Mouse (Mus musculus): Measurements from ENCODE around the gene Fzd5.
A peak's percentile ranks its signal among the peaks of the same experiment; 100 is the strongest.

Fzd5 gene

DNA sequence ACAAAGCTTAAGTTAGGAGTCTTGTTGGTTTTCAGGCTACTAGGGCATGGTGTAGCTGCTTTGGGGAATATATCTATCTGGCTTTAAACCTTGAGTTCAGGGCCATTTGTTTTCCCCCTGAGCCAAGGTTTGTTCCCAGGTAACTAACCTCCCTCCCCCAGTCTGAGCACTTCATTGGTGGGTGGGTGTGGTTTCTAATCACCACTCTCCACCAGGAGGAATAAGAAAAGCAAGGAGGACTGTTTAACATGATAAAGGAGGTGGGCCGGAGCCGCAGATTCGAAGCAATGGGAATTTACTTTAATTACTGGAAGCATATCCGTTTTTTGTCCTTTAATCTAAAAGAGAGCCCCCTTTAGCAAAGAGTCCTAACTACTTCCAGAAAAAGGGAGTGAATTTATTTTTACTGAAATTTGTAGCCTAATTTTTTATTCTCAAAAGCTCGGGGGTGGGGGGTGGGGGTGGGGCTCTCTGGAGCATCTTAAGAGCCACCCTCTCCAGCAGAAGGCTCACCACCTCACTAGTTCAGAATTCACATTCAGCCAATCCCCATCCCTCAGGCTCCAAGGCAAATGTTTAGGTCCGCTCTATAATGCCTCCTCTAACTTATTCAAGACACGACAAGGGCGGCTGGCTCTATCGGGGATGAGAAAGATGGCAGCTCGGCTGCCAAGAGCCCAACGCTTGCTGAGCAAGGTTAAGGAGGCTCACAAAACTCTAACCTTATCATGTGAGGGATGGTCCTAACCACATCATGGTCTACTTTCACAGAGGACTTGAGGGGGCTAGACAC lies 3.9 kb downstream of the Fzd5 start:
- no peak for DNase-seq (ENCODE audit: low spot score)

DNA sequence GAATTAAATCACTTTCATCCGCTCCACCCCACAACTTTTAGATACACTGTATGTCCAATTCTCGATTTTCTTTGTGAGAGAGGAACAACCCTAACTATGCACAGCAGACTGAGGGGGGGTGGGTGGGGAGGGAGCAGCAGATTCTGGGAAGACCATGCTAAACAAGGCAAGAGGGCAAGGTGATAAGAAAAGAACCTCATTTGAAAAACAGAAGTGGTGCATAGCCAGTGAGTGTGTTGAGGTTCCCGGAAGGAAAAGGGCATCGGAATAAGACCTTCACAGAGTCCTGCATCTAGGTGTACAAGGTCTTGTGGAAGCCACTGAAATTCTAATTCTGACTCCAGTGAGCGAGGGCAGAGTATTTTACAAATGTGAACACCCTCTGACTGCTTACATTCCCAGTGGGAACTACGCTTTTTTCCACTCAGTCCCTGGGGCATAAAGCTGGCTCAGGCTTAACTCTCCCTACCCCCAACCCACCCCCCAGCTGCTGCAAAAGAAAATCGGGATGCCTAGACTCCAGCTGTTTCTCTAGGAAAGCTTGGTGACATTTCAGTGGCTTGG lies 4.8 kb downstream of the Fzd5 start:
- DNase-seq (ENCODE audit: low spot score) = no peak

DNA sequence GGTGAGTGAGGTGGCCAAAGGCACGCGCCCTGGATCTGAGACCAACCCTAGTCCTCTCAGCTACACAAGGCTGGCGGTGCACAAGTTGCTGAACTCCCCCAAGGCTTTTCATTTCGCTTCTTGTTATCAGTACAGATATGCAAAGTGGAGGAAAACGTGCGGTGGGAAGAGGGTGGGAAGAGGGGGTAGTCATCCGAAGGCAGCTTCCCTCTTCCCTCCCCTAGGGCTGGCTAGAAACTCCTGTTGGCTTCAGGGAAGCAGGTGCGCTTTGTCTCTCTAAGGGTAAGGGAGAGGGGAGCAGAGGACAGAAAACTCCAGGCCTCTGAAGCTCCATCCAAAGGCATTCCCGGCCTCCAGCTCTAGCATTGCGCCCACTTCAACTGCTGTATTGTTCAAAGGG lies 5.4 kb downstream of the Fzd5 start:
- DNase-seq (ENCODE audit: low spot score) = no peak

DNA sequence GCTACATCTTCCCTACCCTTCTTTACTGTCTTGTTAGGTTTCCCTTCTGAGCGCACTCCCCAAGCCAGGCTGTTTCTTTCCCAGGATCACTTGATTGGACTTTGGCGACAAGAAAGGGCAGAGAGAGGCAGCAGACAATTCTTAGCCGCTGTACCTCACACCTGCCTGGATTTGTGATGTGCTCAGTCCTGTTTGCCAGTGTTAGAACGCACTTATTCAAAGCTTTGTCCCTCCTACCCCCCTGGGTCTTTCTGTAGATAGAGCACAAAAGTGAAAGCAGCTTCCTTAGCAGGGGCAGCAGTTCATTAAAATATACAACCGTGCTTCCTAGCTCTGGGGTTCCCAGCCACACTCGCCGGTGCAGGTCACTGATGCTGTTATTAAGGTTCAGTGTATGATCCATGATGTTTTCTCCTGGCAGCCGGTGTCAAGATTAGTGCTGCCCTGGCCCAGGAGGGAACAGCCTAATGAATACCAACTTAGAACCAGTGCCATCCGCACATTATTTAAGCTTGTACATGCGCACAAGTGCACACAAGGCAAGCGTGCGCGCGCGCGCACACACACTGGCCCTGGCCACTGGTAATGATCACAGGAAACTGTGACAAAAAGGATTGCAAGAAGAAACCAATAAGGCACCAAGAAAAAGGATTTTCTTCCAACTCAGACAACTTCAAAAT lies 6.1 kb downstream of the Fzd5 start:
- DNase-seq (ENCODE audit: low spot score) = no peak

DNA sequence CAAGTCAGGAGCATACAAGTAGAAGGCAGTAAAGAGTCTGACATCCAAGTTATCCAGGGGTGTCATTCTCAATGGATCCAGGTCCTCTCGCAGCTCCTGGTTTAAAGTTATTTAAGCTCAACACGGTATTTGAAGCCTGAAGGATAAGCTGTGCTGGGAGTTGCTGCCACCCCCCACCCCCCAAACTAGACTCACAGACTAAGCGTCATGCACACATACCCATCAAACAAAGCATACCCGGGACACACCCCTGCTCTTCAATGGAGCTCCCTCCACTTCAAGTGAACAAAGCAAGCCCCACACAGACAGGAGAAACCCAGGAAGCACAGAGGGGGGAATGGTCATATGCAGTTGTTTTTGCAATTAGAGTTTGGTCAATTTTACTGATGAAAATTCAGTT lies 7.5 kb downstream of the Fzd5 start:
- no peak for DNase-seq (ENCODE audit: low spot score)

DNA sequence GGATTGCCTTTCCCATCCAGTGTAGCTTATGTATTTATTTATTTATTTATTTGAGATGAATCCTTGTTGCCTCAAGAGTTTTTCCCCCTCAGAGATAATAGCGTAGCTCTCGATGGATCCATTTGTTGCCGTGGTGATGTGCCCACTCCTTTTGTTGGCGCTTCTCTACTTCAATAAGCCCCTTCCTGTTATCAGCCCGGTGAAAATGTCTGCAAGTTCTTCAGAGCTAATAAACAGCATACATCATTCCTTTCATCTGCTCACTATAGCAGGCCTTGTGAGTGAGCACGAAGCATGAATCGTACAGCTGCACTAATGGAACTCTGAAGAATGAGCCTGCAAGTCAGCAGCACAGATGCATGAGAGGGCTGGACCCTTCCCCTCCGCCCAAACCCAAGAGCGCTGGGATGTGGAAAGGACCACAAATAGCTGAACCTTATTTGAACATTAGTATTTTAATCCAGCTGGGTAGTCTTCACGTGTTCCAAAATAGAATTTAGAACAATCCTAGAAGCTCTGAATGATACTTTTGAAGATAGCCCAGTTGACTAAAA lies 16.4 kb downstream of the Fzd5 start:
- DNase-seq (ENCODE audit: low spot score) = no peak

DNA sequence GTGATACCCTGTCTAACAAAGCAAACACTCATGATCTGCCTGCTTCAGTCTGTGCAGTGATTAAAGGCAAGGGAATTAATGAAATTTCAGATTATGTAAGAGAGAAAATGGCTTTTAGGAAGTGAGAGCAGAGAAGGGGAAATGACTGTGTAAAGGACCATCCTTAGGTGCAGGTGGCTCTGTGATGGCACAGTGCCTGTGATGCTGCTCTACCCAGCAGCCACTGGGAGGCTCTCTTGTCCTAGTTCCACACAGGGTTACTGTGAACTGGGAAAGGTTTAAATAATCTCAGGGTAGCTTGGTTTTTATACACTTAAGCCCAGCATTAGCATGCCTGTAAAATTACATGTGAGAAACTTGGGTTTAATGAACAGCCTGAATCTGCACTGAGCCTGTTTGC lies 20.0 kb downstream of the Fzd5 start:
- DNase-seq (ENCODE audit: low spot score) = no peak

DNA sequence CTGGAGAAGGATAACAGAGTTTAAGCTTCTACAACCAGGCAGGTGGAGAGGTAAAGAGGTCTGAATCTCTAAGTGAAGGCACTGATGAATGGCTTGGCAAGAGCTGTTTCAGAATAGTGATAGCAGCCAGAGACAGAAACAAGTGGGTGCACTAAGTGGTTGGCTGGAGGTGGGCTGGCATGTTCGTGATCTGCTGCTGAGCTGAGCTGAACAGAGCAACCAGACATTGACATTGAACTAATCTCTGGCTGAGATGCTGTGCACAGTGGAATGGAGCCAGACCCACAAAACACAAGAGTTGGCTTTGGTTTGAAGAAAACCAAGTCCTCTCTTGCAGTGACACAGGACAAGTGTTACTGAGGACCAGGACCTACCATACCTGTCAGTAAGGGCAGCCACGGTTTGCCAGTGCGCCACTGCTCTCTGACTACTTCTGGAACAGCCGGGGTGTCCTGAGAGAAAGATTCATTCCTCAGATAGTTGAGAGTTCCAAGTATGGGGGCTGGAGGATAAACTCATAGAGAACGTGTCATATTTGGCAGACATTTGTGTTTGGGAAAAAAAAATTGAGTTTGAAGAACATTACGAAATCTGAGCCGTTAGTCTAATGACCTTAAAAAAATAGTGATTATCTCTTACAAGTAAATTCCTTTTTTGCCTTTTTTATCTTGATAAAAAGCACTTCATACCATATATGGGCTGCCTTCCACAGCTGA lies 20.8 kb downstream of the Fzd5 start:
- no peak for DNase-seq (ENCODE audit: low spot score)

DNA sequence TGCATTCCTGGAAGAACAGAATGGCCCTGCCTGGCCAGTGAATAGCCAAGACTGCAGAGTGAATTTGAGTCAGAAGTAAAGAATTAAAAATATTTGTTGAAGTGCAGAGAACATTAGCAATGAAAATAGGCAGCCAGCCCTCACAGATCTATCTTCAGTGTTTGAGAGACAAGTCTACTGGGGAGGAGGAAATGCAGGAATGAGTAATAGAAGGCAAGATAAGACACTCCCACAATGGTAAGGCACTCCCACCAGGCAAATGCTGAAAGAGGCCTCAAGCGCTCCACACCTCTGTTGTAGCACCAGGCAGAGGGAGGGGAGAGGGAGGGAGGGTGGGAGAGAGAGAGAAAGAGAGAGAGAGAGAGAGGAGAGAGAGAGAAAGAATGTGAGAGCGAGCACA lies 22.1 kb downstream of the Fzd5 start:
- DNase-seq (ENCODE audit: low spot score) = no peak

DNA sequence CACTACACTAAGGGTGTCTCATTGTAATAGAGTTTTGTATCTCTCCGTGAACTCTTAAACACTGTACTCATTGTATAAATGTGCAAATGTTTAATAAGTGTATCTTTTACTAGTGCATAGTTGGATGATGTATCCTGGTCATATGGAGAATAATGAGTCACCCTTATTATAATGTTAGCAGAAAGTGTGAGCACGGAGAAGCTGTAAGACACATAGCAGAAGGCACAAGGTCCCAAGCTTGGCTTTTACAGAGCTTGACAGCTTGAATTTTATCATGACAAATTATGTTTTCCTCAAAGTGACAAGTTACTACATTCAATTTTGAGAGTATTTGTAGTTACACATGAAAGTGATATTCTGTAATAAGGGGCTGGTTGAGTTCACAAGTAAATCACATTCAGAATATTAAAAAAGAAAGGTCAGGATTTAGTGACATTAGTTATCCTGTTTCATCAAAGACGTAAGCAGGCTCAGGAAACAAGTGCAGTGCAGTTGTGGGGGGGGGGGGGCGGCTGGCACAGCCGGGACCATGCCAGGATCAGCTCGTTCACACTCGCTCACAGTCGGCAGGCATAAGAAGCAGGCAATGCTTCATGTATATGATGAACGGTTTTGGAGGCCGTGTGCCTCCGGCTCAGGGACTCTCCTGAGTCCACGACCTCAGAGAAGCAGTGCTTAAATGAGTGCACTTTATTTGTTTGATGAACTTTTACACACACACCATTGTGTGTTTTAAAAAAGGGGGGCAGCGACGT lies 25.4 kb downstream of the Fzd5 start:
- DNase-seq (ENCODE audit: low spot score) = no peak

DNA sequence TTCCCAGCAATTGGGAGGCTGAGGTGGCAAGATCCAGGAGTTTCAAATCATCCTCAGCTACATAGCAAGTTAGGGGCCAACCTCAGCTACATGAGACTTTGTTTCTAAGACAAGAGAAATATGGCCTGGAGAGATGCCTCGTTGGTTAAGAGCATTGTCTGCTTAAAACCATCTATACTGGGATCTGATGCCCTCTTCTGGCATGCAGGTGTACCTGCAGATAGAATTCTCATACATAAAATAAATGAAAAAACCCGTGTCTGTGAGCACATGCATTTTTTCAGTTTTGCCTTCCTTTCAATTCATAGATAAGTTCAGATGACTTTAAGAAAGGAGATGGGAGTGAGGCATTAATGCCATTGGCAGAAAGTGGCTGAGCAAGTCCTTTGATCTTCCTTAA lies 27.7 kb downstream of the Fzd5 start:
- peak; percentile 44 for DNase-seq (ENCODE audit: low spot score)

DNA sequence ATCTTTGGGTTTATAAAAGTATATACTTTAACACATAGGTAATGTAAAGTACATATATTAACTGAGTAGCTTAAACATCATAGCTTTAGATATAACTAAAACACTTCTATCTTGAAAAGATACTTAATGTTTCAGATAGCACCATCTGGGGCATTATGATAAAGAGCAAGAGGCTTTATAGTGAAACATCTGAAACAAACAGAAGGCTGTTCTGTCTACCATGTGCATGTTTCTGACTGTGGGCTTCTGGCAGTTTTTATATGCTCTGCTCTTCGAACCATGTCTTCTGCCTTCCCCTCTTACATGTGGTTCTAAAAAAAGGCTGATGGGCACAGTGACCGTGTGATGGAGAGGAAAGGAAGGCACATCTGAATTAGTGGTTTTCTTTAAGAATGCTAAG lies 30.9 kb downstream of the Fzd5 start:
- DNase-seq (ENCODE audit: low spot score) = no peak

DNA sequence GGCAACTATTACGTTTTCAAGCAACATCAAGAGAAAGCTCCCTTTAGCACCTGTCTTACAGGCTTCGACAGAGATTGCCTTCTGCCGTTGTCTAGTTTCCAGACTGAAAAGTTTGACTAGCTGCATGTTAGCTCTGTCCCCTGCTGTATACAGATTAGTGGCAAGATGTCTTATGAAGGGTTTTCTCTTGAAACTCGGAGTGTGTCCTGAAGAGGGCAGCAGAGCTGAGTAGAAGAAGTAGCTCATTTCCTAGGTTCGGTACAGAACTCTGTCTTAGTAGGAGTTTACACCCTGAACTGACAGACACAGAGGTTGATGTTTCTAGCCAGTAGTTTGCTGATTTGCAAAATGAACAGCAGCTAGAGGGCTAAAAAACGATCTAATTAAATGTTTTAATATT lies 32.3 kb downstream of the Fzd5 start:
- peak; percentile 59 for DNase-seq (ENCODE audit: low spot score)

DNA sequence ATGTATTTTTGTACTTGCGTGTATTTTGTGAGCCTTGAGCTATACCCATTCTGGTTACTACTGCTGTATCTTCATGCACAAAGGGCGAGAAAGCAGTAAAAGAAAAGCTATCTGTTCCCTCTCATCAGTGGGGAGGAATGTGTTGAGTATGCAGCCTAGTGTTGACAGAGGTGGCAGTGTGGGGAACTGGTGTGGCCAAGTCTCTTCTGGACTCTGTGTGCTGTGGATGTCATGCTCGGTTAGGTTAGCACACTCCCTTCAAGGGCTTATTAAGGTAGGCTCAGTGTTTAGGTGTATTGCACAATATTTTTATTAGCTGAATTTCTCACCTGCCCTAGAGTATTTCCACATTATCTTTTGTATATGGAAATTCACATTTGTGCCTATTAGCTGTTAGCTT lies 35.8 kb downstream of the Fzd5 start:
- DNase-seq (ENCODE audit: low spot score) = no peak

DNA sequence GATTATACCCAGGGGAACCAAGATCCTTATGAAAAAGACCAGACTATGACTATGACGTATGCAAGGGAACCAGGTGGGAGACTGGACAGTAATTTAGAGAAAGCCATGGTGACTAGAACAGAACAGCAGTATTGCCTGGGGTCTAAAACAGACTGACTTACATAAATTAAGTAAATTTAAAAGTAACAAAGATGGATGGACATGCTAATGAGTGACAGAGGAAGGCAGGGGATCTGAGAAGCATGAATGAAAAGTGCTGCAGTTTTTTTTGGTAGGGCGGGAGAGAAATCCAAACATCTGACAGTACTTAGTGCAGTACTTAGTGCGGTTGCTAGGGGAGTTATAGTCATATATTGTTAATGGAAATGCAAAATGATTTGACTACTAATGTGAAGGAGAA lies 42.4 kb downstream of the Fzd5 start:
- DNase-seq (ENCODE audit: low spot score) = no peak

DNA sequence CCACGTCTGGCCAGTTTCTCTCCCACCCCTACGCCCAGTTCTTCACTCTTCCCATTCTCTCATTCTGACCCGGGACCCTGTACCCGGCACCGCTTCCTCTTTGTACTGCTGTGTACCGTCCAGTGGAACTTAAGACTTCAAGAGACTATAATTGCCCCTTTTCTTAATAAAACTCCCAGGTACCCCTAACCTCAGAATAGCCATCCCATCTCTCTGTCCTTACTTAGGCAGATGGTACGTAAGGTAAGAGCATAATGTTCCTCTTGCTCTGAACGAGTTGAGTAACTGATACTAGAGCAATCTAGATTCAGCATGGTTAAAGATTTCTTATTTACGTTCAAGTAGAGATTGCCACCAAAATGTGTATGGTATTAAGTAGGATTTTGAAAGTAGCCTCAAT lies 46.0 kb downstream of the Fzd5 start:
- no peak for DNase-seq (ENCODE audit: low spot score)

DNA sequence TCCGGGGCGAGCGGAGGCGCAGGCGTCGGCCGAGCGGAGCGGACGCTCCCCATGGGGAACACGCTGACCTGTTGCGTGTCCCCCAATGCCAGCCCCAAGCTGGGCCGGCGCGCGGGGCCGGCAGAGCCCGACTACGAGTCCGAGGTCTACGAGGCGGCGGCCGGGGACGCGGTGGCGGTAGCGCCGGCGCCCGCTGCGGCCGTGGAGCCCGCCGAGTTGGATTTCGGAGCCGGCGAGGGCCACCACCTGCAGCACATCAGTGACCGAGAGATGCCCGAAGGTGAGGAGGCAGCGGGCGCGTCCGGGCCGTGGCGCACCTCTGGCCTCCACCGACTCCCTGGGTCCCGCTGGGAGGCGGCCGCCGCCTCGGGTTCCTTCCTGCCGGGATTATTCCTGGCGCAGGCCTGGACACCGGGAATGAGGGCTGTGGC lies 46.4 kb downstream of the Fzd5 start:
- no peak for DNase-seq (ENCODE audit: low spot score)

DNA sequence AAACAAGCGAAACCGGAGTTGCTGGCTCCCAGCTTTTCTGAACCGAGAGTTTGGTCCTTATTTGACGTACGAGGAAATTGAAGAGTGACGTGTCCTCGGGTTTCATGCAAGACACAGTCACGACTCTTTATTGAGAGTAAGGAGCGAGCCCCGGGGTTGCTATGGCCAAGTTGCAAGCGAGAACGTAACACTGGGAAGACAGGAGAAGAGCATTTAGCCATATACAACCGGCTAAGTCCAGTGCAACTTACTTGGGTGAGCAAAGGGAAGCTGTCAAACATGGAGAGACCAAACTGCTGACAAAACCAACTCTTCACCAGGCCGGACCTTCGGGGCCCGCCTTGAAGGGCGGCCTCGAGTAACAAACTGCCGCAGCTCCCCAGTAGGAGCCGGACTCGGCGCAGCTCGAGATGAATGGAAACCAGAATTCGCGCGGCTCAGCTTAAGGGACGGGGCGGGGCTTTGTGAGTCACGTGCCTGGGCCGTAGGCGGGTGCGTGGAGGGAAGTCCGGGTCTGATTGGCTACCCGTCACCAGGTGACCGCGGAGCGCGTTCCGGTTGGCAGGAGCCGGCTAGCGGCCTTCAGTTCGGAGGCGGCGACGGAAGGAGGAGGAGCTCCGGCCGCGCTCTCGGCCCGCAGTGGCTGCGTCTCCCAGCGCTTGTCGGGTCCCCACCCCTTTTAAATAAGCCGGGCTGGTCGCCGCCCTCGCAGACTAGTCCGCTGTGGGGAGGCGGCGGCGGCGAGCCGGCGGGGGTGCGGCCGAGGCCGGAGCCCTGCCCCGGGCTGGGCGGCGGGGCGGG lies 47.1 kb downstream of the Fzd5 start, which contains the start of gene Ccnyl1:
Ccnyl1 (plus strand) TSS at position 243 of the 801 bp plus-strand sequence.
- DNase-seq (ENCODE audit: low spot score) = peak; percentile 99

DNA sequence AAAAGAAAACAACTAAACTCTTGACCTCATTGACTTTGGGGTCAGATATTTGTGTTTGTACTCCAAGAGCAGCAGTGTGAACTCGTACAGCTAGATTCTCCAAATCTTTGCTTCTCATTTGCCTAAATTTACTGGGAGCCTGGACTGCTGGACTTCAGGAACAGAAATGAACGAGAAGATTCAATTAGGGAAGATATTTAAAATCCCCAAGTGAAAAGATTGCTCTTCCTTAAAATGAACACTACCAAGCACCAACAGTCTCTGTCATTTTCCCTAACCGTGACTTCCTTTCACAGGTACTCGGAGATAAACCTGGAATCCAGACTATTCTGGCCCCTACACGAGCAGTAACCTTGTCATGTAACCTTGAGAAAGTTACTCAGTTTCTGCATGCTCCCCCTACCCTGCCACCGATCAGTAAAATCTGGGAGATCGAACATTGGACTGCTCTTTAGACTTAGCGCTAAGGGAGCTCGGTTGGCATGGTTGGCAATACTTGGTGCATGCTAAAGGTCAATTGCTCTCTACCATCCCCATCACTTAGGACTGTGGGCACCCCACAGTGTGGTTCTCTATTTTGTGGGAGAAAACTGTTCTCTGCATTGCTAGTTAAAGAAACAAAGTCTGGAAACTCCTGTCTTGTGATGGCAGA lies 47.9 kb downstream of the Fzd5 start:
- DNase-seq (ENCODE audit: low spot score) = no peak

DNA sequence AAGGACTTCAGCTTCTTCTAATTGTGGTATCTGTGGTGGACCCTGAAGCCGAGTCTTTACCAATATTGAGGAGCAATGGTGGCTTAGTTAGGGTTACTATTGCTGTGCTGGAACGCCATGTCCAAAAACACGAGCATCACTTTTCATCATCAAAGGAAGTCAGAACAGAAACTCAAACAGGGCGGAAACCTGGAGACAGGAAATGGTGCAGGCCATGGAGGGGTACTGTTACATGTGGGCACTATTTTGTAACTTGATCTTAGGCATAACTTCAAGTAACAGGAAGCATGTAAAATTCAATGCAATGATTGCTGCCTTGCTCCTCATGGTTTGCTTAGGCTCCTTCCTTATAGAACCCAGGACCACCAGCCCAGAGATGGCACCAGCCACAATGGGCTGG lies 49.5 kb downstream of the Fzd5 start:
- peak; percentile 61 for DNase-seq (ENCODE audit: low spot score)

Data from T-cell, adult 2 months (primary cell).